Mouse (Mus musculus) lung, embryonic 14.5 days (tissue): ENCODE results near the gene Prkar2b. TPM values are rescaled to one million over a fixed set of nuclear protein-coding genes. Genes with fewer than 3 reads are reported as not detected.

Experiments used
- ATAC-seq: fragments of 200-750 bp; cut with Nextera tagmentation; 2 replicates; pipeline ENCODE4 v1.8.0; 2017; ENCODE audit warnings: mild to moderate bottlenecking, moderate TSS enrichment, moderate library complexity; ENCODE audit not compliant: insufficient read depth
- DNase-seq: peaks from one replicate; pipeline ENCODE4 v3.0.0-alpha.2; 2015
- H3K27ac ChIP-seq: fragments of 300-500 bp; sonication (generic); 2 replicates; pipeline ENCODE4 v1.5.1; 2014; ENCODE audit warnings: low read depth, mild to moderate bottlenecking, moderate library complexity
- H3K27me3 ChIP-seq: fragments of 300-500 bp; sonication (generic); 2 replicates; pipeline ENCODE4 v1.6.1; 2014; ENCODE audit warnings: low read length, control low read depth; ENCODE audit not compliant: insufficient read depth
- H3K36me3 ChIP-seq: fragments of 300-500 bp; sonication (generic); 2 replicates; pipeline ENCODE4 v1.6.1; 2014; ENCODE audit warnings: control low read depth; ENCODE audit not compliant: insufficient read depth
- H3K4me1 ChIP-seq: fragments of 300-500 bp; sonication (generic); 2 replicates; pipeline ENCODE4 v1.6.1; 2014; ENCODE audit warnings: antibody characterized with exemption, control low read depth; ENCODE audit not compliant: insufficient read depth
- H3K4me2 ChIP-seq: fragments of 300-500 bp; sonication (generic); 2 replicates; pipeline ENCODE4 v1.6.1; 2014; ENCODE audit warnings: mild to moderate bottlenecking
- H3K4me3 ChIP-seq: fragments of 300-500 bp; sonication (generic); 2 replicates; pipeline ENCODE4 v1.5.1; 2014; ENCODE audit warnings: low read depth, low read length
- H3K9ac ChIP-seq: fragments of 300-500 bp; sonication (generic); 2 replicates; pipeline ENCODE4 v1.6.1; 2014
- H3K9me3 ChIP-seq: fragments of 300-500 bp; sonication (generic); 2 replicates; pipeline ENCODE4 v1.6.1; 2016; ENCODE audit warnings: low read depth, low read length, control low read depth
- CTCF ChIP-seq: IDR thresholded peaks from 2 replicates; pipeline ENCODE4 v1.5.1; 2016; ENCODE audit warnings: antibody characterized with exemption, low read depth
- WGBS: fragments of 180-500 bp; shearing (Covaris S2); extraction: QIAGEN DNeasy Blood & Tissue Kit; methylation state at CpG from one replicate; pipeline ENCODE4 v1.1.7; 2014; 5-methylcytosine and 5-hydroxymethylcytosine counted together
- polyA plus RNA-seq: library from polyadenylated mRNA; unstranded; fragments of >200 nt; fragmentation: Nextera tagmentation; extraction: Ambion mirVana; gene quantifications from 2 replicates; pipeline ENCODE4 v1.2.1, GENCODE M21; 2014

The Prkar2b gene
- polyA plus RNA-seq, 1 experiment from 2014 or later: 31.6 TPM

GRCm38 (mm10) chr12:31969111-31969510 is 92.0 kb downstream of the Prkar2b start:
- no peak overlapping the region for H3K4me2 ChIP-seq
- no peak overlapping the region for H3K4me3 ChIP-seq
- H3K36me3 ChIP-seq: peaks cover 8% of the 10 kb centered on the region; the same call in 1 of the 2 replicates
- no peak overlapping the region for H3K27ac ChIP-seq
- H3K9ac ChIP-seq: no peak overlapping the region
- no peaks in the 10 kb centered on the region for H3K27me3 ChIP-seq
- DNase-seq (no peak), ATAC-seq (no peak)
- 18% methylated on average over 1 of the region's 1 CpGs for WGBS
- no peaks in the 10 kb centered on the region for H3K4me1 ChIP-seq
- H3K9me3 ChIP-seq: no peaks in the 10 kb centered on the region
- no peak for TF ChIP-seq CTCF

GRCm38 (mm10) chr12:31967536-31967935 is 93.6 kb downstream of the Prkar2b start:
- H3K9me3 ChIP-seq: no peaks in the 10 kb centered on the region
- TF ChIP-seq CTCF: peak; percentile 91
- no peak overlapping the region for H3K27ac ChIP-seq
- DNase-seq (peak; percentile 86), ATAC-seq (peak; percentile 68; the same call in 1 of the 2 replicates)
- H3K4me2 ChIP-seq: no peak overlapping the region
- H3K27me3 ChIP-seq: no peaks in the 10 kb centered on the region
- H3K36me3 ChIP-seq: peaks cover 11% of the 10 kb centered on the region; the same call in 1 of the 2 replicates
- no peak overlapping the region for H3K9ac ChIP-seq
- H3K4me1 ChIP-seq: no peaks in the 10 kb centered on the region
- H3K4me3 ChIP-seq: no peak overlapping the region
- 6% methylated on average over 2 of the region's 2 CpGs for WGBS

GRCm38 (mm10) chr12:31966405-31966804 is 94.7 kb downstream of the Prkar2b start:
- no peak overlapping the region for H3K4me3 ChIP-seq
- H3K27me3 ChIP-seq: no peaks in the 10 kb centered on the region
- no peaks in the 10 kb centered on the region for H3K4me1 ChIP-seq
- no peaks in the 10 kb centered on the region for H3K9me3 ChIP-seq
- no peak overlapping the region for H3K4me2 ChIP-seq
- H3K36me3 ChIP-seq: peaks cover 11% of the 10 kb centered on the region; the same call in 1 of the 2 replicates
- no peak for DNase-seq
- no peak overlapping the region for H3K9ac ChIP-seq
- ATAC-seq: no peak
- WGBS: 79% methylated on average over 4 of the region's 4 CpGs
- TF ChIP-seq CTCF: no peak
- no peak overlapping the region for H3K27ac ChIP-seq

DNA sequence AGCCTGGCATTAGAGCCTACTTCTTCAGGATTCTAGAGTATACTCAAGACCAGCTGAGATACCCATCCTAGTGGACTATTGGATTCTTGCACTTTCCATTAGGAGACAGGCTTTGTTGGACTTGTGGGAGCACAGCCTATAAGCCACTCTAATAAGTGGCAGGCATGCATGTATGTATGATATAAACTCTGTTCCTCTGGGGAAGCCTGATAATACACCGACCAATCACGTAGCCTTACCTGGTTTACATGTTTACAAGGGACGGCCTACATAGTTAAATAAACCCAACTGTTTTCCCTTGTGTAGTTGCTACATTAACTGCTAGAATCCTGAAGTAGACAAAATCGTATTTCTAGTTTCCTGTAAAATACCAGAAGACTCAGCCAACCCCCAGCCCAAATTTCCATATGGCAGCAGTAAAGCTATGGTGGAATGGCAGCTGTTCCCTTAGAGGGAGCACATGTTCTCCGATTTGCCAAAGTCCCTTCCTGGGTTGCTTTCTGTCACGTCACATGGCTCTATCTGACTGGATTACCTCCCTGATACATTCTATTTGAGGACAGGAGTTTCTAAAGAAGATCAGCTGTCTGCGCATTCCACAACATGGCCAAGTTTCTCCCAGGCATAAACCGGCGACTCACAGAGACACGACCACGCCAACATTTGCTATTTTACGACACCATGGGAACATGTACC is 95.4 kb downstream of the Prkar2b start:
- H3K27ac ChIP-seq: no peak overlapping the region
- H3K4me1 ChIP-seq: no peaks in the 10 kb centered on the region
- H3K9me3 ChIP-seq: no peaks in the 10 kb centered on the region
- no peak for ATAC-seq
- no peak overlapping the region for H3K4me2 ChIP-seq
- H3K9ac ChIP-seq: no peak overlapping the region
- H3K36me3 ChIP-seq: peaks cover 11% of the 10 kb centered on the region; the same call in 1 of the 2 replicates
- H3K4me3 ChIP-seq: no peak overlapping the region
- no peak for TF ChIP-seq CTCF
- no peaks in the 10 kb centered on the region for H3K27me3 ChIP-seq
- DNase-seq: no peak
- 89% methylated on average over 12 of the region's 12 CpGs for WGBS

DNA sequence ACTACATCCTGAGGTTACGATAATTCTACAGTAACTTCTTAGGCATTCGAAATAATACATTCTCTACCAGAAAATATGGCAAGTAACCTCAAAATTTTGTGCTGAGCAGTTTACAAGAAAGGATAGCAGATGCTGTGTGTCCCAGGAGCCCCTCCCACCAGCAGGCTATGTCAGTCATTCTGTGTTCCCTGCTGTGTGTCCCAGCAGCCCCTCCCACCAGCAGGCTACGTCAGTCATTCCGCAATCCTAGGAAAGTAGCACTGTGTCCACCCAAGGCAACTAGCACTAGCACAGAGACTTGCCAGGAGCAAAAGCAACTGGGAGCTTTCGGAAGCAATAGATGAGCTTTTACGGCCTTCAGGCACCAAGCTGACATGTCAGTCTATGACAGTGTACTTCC is 97.0 kb downstream of the Prkar2b start:
- H3K27ac ChIP-seq: no peak overlapping the region
- WGBS: 88% methylated on average over 6 of the region's 6 CpGs
- H3K4me3 ChIP-seq: no peak overlapping the region
- no peak for ATAC-seq
- H3K4me1 ChIP-seq: no peaks in the 10 kb centered on the region
- H3K9me3 ChIP-seq: no peaks in the 10 kb centered on the region
- no peak overlapping the region for H3K4me2 ChIP-seq
- peaks cover 11% of the 10 kb centered on the region; the same call in 1 of the 2 replicates for H3K36me3 ChIP-seq
- no peak for TF ChIP-seq CTCF
- H3K27me3 ChIP-seq: no peaks in the 10 kb centered on the region
- DNase-seq: no peak
- no peak overlapping the region for H3K9ac ChIP-seq

DNA sequence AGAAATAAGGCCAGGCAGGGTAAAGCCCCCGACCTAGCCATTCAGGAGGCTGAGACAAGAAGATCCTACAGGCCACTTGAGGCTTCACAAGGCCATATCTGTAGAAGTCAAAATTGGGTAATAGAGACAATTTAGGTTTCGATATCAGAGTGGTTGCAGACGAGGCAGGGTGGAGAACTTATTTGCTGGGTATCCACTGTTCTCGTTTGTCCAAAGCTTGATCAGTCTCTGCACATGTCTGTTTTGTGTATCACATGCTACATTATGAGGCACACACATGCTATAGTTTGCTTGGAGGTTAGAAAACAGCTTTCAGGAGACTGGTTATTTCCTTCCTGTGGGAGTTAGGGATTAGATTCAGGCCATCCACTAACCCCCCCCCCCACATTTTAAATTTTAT is 105.3 kb downstream of the Prkar2b start:
- no peak for DNase-seq
- no peak for TF ChIP-seq CTCF
- ATAC-seq: no peak
- H3K9ac ChIP-seq: no peak overlapping the region
- H3K27me3 ChIP-seq: no peaks in the 10 kb centered on the region
- H3K4me3 ChIP-seq: no peak overlapping the region
- H3K9me3 ChIP-seq: no peaks in the 10 kb centered on the region
- 91% methylated on average over 4 of the region's 4 CpGs for WGBS
- H3K27ac ChIP-seq: no peak overlapping the region
- H3K4me1 ChIP-seq: peaks cover 3% of the 10 kb centered on the region; the same call in 1 of the 2 replicates
- no peaks in the 10 kb centered on the region for H3K36me3 ChIP-seq
- no peak overlapping the region for H3K4me2 ChIP-seq

DNA sequence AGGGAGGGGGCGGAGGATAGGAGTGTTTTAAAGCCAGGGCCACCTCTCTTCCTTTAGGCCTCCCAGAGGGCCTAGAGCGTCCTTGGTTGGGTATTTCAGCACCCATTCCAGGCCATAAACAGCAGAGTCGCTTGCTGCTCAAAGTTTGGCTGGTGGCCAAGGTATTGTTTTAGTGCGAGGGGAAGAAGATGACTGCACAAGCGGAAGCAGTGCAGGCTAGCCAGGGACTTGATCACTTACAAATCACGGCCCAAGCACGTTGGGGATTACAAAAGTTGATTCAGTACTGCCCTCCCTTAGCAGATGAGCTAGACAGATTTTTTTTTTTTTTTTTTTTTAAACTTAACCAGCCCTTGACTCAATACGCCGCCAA is 110.5 kb downstream of the Prkar2b start:
- DNase-seq: no peak
- Histone ChIP-seq H3K27me3 (no peaks in the 10 kb centered on the region), H3K4me3 (peak overlapping the region; percentile 37), H3K36me3 (no peaks in the 10 kb centered on the region), H3K4me1 (peaks cover 3% of the 10 kb centered on the region; the same call in 1 of the 2 replicates), H3K4me2 (peak overlapping the region; percentile 65), H3K27ac (peak overlapping the region; percentile 85), H3K9ac (peak overlapping the region; percentile 35; the same call in 1 of the 2 replicates), H3K9me3 (no peaks in the 10 kb centered on the region)
- 4% methylated on average over 9 of the region's 9 CpGs for WGBS
- no peak for TF ChIP-seq CTCF
- no peak for ATAC-seq
